Mouse (Mus musculus): ENCODE measurements around the gene Isg20l2.
A peak's percentile ranks its signal among the peaks of the same experiment; 100 is the strongest.

The Isg20l2 gene

GRCm38 (mm10) chr3:87948378-87949265 lies 18.5 kb downstream of the Isg20l2 start, which contains the start of gene Crabp2:
Crabp2 (plus strand) TSS chr3:87948666.
- no peak for DNase-seq

- DNase-seq = no peak
These were observed 19.3 kb downstream of the Isg20l2 start for GRCm38 (mm10) chr3:87949266-87949954.

GRCm38 (mm10) chr3:87949955-87950515 lies 19.9 kb downstream of the Isg20l2 start:
- no peak for DNase-seq

GRCm38 (mm10) chr3:87951946-87952345 lies 21.8 kb downstream of the Isg20l2 start:
- DNase-seq = no peak

GRCm38 (mm10) chr3:87952440-87952839 lies 22.3 kb downstream of the Isg20l2 start:
- DNase-seq = no peak

GRCm38 (mm10) chr3:87958056-87958455 lies 27.9 kb downstream of the Isg20l2 start:
- DNase-seq = no peak

GRCm38 (mm10) chr3:87958476-87958875 lies 28.4 kb downstream of the Isg20l2 start:
- no peak for DNase-seq

- DNase-seq = no peak
These were observed 28.9 kb downstream of the Isg20l2 start for GRCm38 (mm10) chr3:87958967-87959366.

- DNase-seq = no peak
These were observed 29.3 kb downstream of the Isg20l2 start for GRCm38 (mm10) chr3:87959371-87959770.

- DNase-seq = no peak
These were observed 30.1 kb downstream of the Isg20l2 start for GRCm38 (mm10) chr3:87960191-87960585.

GRCm38 (mm10) chr3:87960586-87961191 lies 30.6 kb downstream of the Isg20l2 start:
- DNase-seq = peak; percentile 79

GRCm38 (mm10) chr3:87970184-87970938 lies 40.2 kb downstream of the Isg20l2 start:
- DNase-seq = no peak

GRCm38 (mm10) chr3:87970939-87971488 lies 40.9 kb downstream of the Isg20l2 start, which contains the start of gene Nes:
Nes (plus strand) TSS chr3:87971078.
- no peak for DNase-seq

GRCm38 (mm10) chr3:87971489-87972202 lies 41.5 kb downstream of the Isg20l2 start:
- DNase-seq = no peak

- no peak for DNase-seq
These were observed 42.1 kb downstream of the Isg20l2 start for GRCm38 (mm10) chr3:87972203-87972664.

GRCm38 (mm10) chr3:87972776-87973175 lies 42.7 kb downstream of the Isg20l2 start:
- no peak for DNase-seq

- no peak for DNase-seq
These were observed 43.7 kb downstream of the Isg20l2 start for GRCm38 (mm10) chr3:87973593-87974380.

- DNase-seq = no peak
These were observed 44.4 kb downstream of the Isg20l2 start for GRCm38 (mm10) chr3:87974381-87974987.

GRCm38 (mm10) chr3:87979493-87979892 lies 49.4 kb downstream of the Isg20l2 start:
- DNase-seq = no peak

- no peak for DNase-seq
These were observed 50.0 kb downstream of the Isg20l2 start for GRCm38 (mm10) chr3:87980085-87980484.
